Mouse (Mus musculus) heart, adult 2 months (tissue): ENCODE results near the gene Aoc3.

Experiments
- CTCF ChIP-seq: fragments of 200-600 bp; IDR thresholded peaks from 2 replicates; pipeline ENCODE4 v1.8.1; 2022; ENCODE audit warnings: antibody characterized with exemption, mild to moderate bottlenecking, moderate library complexity
- EP300 ChIP-seq: fragments of 200-500 bp; IDR thresholded peaks from 2 replicates; pipeline ENCODE4 v1.6.1; 2011; ENCODE audit warnings: low read depth, low read length, control low read depth; ENCODE audit not compliant: insufficient read depth
- POLR2A ChIP-seq: fragments of 200-500 bp; IDR thresholded peaks from 2 replicates; pipeline ENCODE4 v1.6.1; 2011; ENCODE audit warnings: mild to moderate bottlenecking, low read depth, low read length, control low read depth; ENCODE audit not compliant: insufficient read depth

GRCm38 (mm10) chr11:101370141-101370540 lies 39.7 kb downstream of the Aoc3 start:
- TF ChIP-seq POLR2A = no peak
- TF ChIP-seq CTCF = no peak
- no peak for TF ChIP-seq EP300
